Mouse (Mus musculus): ENCODE measurements around the gene Fam71f2.

Fam71f2 gene

DNA sequence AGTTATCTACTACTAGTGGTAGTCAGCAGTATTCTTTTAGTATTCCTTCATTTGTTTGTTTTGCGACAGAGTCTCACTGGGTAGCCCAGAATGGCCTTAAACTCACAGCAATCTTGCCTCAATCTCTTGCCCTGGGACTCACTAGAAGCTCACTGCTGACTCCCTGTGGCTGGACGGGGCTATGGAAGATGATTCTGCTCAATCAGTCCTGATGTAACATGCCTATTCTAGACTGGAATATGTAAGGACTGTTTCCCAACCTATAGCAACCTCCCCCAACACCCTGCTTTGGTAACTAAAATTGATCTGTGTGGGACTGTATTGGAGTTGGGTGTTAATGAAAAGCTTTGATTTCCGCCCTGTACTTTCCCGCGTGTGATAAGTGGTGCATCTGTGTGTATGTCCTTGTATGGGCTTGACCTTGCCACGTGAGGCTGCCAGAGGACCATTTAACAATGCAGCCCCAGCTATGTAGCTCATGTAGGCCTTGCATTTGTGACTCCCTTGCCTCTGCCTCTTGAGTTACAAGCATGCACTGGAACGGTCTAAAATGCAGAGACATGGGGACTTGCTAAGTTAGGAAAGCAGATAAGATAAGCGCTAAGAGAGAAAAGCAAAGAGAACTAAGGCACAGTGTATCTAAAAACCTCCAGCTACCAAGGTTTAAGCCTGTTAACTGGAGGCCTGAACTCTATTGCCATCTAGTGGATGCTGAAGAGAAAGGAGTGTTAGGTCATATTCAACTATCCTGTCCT, 703 bp upstream of the Fam71f2 start:
- DNase-seq: peak; percentile 46 to 49

DNA sequence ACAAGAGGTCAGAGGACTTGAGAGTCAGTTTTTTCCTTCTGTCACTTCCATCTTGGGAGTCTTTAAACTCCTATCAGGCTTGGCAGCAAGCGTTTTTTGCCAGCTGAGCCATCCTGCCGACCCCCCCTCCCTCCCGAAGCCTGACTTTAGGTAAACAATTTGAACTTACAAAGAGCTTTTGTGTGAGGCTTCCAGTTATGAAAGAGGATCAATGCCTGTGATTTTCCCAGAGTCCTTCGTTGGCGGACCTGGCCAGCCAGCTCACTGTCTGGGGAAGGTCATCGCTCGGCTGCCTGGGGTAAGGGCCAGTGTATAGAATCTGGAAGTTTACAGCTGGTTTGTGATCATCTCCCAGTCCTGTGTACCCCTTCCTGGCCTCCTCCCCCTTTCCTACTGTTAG, 1.3 kb downstream of the Fam71f2 start:
- no peak for DNase-seq

DNA sequence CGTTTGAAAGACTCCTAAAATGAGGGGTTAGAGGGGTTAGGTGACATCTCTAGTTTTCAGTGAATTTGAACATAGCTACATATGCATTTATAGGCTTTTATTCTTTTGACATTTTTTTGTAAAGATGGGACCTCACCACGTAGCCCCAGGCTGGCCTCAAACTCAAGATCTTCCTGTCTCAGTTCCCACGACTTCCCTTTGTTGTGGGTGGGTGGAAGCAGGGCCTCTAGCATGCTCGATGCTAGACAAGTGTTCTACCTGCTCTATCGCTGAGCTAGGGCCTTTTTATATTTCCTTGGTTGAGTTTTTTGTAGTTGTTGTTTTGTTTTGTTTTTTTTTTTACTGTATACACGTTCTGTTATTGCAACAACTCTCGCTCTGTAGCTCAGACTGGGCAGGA, 7.5 kb downstream of the Fam71f2 start:
- no peak for DNase-seq

DNA sequence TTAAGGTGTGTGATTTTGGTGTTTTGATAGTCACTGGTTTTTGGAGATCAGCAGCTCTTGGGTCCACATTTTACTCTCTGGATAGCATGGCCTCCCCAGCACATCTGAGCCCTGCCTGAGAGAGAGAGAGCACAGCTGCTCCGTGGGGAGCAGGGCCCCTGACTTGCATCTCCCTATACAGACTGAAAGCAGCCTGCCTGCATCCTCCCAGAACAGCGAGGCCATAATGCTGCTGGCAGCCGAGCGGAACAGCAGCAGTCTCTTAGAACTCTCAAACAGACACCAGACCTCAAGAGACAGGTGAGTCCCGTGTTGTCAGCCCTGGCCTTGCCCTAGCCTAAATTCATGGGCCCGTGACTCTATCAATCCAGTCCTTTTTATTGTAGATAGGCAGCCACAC, 8.1 kb downstream of the Fam71f2 start:
- no peak for DNase-seq

DNA sequence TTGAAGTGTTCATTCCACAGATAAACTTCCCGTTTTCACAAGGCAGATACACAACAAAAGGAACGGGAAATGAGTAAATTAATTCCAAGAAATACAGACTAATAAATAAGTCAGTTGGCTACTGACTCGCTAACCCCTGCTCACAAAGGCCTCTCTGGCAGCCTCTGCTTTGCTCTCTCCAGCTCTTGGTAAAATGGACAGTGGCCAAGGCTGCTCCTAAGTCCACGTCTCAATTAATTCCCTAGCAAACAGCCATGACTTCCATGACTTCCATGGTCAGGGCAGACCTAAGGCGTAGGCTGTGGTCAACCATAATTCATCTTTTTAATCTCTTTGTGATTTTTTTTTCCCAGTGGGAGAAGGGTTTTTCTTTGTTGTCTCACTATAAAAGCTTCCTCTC, 8.6 kb downstream of the Fam71f2 start:
- no peak for DNase-seq

DNA sequence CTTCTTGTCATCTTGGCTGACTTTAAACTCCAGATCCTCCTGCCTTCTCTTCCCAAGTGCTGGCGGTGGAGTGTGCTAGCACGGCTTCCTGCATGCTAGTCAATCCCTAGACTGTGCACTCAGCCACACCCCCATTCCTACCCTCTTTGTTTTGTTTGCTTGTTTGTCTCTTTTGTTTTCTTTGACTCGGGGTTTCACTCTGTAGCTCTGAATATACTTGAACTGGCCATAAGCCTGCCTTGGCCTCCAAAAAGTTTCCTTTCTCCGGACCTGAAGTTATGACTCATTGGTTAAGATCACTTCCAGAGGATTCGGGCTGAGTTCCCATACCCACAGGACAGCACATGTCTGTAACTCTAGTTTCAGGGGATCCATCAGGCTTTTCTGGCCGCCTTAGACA, 9.3 kb downstream of the Fam71f2 start:
- no peak for DNase-seq

DNA sequence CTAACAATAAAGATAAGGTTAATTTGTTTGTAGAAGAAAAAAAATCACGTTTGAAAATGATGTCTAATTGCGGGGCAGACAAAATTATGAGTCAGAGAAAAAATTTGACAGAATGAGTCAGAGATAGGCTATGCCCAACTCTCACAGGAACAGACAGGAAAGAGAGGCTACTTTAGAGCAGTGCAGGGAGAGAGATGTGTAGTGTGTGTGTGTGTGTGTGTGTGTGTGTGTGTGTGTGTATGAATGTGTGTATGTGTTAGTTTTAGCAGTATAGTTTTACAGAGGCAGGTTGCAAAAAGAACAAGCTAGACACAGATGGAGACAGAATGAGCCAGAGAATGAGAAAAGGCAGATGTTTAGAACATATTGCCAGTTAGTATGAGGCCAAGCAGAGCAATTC, 19.7 kb downstream of the Fam71f2 start:
- no peak for DNase-seq

DNA sequence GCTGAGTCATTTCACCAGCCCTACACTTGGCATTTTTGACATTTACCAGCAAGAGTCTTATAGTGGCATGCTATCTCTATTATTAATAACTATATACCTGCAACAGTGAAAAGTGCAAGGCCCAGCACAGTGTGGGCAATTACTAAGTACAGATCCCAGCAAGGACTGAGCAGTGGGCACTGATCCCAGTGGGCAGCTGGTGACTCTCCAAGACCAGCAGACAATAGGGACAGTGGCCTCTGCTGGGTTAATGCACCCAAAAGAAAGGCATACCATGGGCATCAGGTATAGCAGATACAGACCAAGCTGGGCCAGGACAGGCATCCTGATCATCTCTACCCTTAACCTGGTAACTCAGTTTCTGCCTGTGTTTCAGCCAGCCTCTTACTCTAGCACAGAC, 23.9 kb downstream of the Fam71f2 start:
- DNase-seq: no peak

DNA sequence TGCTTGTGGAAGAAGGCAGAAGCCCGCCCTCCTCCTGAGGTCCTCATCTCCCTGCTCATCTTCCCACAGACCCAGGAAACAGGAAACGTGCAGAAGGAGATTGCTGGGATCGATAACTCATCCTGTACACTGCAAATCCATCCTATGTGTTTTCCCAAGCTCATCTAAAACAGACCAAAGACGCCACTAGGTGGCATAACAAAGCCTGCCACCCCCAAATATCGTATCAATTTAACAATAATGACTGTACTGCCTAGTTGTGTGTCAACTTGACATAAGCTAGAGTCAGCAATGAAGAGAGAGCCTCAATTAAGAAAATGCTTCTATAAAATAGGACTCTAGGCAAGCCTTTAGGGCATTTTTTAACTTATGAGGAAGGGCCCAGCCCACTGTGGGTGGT, 24.3 kb downstream of the Fam71f2 start:
- no peak for DNase-seq

DNA sequence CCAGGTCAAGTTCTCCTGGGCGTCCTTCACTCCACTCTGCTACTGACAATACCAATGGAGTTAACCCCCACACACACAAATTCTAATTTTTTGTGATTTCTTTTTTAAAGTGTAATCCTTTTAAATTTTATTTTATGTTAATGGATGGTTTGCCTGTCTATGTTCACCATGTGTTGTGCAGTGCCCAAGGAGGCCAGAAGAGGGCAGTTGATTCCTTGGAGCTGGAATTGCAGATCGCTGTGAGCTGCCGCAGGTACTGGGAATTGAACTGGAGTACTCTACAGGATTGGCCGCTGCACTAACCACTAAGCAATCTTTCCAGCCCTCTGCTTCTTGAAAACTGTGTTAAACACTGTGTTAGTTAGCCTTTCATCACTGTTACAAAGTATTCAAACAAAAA, 26.1 kb downstream of the Fam71f2 start:
- no peak for DNase-seq

DNA sequence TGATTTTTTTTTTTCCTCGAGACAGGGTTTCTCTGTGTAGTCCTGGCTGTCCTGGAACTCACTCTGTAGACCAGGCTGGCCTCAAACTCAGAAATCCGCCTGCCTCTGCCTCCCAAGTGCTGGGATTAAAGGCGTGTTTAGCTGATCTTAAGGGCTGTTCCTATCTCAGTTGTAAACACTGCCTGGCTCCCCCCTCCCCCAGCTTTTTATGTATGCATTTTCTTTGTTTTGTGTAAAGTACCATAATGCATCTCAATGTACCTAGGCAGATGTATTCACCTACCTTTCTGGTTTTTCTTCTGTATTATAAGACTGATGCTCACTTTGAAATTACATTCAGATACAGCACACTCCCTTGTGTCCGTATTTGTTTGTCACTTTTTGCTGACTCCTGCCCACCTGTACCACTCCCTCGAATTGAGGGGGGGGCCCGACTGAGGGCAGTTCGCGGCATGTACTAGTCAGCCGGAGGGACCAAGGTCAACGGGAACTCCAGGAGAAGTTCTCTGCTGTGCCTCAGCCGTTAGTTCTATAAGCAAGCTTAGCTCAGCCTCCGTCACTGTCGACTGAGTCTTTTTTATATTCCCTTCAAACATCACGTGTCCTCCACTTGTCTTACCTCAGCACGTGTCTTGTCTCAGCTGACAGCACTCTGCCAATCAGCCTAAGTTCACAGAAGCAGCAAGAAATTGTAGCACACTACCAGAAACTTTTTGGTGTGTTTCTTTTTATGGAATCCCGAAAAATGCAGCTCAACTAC, 29.6 kb downstream of the Fam71f2 start:
- DNase-seq: no peak

DNA sequence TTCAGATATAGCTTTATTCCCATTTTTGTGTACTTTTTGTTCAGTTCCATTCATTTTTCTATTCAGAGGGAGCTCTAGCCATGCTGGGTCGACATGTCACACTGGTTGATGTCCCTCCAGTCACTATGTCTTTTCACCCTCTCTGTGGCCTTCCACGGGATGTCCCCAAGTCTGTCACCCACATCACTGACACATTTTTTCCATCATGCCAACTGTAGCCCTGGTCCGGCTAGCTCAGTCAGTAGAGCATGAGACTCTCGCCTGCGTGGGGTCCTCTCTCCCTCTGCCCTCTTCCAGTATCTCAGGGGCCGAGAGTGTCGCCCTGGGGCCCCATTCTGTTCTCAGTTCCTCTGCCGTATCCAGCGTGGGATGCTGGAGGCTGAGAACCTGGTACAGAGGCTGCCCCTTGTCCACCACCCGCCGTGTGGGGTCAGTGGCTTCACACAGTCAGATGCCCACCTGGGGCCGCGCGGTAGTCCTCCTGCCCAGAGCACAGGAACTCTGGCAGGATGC, 34.4 kb downstream of the Fam71f2 start:
- DNase-seq: no peak

DNA sequence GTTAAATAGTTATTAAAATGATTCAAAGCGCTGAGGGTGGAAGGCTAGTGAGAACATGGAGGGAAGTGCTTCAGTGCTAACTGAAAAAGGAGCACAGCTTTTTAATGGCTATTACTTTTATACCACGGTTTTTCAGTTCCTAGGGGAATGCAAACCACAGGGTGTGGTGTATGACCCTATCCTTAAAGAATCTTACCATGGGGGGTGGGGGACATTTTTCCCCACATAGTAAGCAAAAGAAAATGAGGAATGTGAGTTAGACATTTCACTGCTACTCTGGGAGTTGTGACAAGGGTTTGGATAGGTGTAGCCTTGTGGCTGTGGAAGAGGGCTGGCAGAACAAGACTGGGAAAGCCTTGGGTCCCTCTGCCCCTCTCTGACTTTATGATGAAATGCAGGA, 37.9 kb downstream of the Fam71f2 start:
- no peak for DNase-seq

DNA sequence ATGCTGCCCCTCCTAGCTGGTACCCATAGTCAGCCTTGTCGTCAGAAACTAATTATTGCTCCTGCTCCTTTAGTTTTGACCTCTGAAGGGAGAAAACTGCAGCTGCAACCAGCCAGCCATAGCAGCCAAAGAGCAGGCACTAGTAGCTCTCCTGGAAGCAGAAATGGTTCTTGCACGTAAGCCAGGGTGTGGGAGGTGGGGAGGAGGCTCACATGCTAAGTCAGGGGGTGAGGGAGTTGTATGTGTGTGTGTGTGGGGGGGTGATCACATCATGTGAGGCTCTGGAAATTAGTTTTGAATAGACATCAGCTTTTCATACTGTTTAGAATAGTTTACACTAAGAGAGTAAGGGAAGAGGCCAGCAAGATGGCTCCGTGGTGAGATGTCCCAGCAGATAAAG, 38.5 kb downstream of the Fam71f2 start:
- no peak for DNase-seq

DNA sequence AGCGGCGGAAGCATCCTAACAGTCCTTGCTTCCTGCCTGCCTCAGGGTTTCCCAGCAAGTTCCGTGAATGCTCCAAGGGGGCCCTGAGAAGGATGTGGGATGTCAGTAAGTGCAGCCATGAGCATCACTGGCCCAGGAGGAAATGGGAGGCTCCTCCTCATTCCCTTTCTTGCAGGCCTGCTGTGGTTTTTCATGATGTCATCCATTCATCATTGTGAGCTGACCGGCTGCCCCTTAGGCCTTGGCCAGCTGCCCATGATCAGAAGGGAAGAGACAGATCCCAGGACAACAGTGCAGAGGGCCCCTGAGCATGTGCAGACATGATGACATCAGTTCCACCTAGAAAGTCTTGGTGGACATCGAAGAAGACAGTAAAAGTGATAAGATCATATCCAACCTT, 39.5 kb downstream of the Fam71f2 start, which contains the start of gene Fam71f1:
Gene Fam71f1, plus strand, starts transcription at position 262 of the 400 bp plus-strand sequence.
- DNase-seq: no peak

DNA sequence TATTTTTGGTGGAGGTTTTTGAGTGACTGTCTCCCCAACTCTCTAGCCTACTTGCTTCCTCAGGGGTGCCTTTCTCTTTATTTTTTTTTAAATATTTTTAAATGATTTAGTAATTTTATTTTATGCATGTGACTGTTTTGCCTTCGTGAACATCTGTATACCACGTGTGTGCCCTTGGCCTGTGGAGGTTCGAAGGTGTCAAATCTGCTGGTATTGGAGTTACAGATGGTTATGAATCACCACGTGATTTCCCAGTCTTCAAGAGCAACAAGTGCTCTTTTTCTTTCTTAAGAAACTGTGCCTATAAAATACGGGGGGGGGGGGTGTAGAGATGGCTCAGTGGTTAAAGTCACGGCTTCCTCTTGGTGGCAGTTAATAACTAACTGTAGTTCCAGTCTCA, 42.2 kb downstream of the Fam71f2 start:
- no peak for DNase-seq

DNA sequence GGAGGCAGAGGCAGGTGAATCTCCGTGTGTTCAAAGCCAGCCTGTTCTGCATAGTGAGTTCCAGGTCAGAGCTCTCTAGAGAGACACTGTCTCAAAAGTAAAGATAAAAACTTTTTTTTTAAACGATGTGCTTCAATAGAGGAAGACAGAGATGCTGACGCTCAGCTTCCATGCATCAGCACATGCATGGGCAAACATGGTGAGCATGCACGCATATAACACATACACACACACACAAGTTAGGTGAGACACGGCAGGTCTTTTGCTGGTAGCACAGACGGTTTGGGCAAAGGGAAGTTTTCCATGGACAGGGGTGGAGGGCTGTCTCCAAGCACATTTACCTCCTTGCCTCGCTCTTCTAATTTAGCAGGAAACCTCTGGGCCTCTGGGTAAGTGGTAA, 42.8 kb downstream of the Fam71f2 start:
- DNase-seq: no peak

DNA sequence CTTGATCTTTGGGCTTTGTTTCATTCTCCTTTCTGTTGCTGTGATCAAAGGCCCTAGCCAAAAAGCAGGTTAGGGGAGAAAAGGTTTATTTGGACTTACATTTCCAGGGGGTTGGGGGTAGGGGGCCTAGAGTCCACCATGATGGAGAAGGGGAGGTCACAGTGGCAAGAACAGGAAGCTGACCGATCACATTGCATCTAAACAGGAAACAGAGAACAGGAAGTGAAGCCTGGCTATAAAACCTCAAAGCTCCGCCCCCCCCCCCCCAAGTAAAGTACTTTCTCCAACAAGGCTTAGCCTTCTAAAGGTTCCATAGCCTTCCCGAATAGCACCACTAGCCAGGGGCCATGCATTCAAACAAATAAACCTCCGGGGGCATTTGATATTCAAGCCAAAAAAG, 43.3 kb downstream of the Fam71f2 start:
- no peak for DNase-seq

DNA sequence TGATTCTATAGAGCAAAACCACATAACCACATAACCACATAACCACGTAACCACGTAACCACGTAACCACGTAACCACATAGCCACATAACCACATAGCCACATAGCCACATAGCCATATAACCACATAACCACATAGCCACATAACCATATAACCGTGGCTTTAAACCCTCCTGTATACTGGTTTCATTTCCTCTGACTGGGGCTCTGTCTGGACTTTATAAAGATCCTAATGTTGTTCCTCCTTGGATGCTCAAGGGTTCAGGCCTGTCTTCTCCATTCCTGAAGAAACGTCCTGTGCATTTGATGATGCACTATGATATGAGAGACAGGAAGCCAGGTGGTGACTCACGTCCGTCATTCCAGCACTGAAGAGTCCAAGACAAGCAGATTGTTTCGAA, 47.6 kb downstream of the Fam71f2 start:
- no peak for DNase-seq

DNA sequence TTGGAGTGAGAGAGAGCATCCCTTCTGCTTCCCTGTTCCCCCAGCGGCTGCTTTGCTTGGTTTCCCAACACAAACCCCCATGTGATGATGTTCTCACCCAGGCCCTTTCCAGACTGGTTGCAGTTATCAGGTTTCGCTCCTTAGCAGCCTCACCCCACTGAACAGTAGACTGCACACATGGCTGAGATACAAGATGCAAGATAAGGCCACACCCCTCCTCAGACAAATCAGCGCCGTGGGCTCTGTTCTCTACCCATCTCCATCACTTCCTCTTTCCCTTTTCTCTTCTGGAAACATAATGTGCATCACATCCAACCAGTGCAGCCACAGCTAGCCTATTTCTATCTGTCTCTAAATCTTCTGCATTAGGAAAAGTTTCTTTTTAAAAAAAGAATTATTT, 50.1 kb downstream of the Fam71f2 start:
- no peak for DNase-seq

Data from cerebellum, adult 18-20 months (tissue).